Mouse (Mus musculus): ENCODE results near the gene Rogdi.

Rogdi gene

DNA sequence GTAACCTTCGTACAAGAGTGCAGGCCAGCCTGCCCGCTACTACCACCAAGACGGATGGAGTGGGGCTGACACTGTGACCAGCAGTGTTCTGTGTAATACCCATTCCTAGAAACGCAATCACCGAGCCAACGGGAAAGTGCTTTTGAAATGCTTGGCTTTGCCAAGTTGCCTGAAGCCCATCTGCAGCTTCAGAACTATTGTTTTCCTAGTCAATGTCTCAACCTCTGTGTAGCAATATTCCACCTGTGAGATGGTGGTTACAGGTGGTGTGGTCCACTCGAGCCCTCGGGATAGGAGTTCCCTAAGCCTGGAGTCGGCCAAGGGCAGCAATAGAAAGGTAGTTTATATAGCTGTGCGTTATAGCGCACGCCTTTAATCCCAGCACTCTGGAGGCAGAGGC lies 28.6 kb downstream of the Rogdi start:
- DNase-seq = no peak

DNA sequence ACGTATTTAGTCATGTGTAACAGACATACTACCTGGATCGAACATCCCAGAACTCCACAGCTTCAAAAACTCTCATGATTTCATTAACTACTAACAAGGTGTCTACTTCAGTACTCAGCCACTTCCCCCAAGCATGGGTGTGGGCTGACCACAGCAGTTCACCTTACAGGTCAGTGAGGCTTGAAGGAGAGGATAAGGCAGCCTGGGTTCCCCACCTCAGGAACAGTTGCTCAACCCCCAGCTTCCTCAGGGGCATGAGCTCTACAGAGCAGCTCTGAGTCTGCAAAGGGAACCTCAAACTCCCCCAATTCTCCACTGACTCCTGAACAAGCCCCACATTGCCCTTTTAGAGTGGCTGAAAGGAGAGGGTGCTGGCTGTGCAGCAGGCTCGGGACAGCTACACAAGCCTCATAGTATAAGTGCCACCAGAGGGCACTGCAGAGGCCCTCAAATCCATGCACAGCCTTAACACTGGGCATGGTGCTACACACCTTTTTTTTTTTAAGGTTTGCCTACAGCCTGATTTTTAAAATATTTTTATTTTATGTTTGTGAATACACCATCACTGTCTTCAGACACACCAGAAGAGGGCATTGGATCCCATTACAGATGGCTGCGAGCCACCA lies 33.5 kb downstream of the Rogdi start:
- peak; percentile 52 for DNase-seq

DNA sequence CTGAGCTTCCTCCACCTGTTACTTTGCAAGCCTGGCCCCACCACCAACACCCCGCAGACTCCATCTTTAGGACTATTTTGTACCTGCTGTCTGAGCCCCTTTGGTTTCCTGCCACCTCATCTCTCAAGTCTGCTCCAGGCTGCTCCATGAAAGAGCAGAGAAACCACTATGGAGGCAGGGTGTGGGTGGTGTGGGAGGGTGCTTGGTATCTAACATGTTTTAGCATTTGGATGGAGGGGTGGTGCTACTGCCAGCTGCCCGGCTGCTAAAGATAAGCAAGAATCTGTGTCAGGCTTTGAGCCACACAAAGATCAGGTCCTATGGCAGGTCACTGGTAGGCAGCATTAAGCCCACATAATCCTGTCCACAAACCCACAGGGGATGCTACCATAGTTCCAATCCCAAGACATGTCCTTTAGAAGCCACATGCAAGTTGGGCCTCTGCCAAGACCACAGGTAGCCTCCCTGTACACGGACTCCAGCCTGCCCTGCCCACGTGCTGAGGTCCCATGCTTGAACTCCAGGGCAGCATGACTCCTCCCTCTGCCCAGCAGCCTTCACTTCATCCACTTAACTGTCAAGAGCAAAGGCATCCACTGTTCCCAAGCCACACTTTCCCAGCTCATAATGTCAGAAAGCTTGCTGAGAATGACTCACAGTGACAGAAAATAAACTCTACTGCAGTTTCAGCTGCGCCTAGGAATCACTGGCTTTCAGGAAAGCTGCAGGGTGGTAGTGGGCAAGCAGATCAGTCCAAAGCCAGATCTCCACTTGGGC lies 34.9 kb downstream of the Rogdi start:
- peak; percentile 54 for DNase-seq

DNA sequence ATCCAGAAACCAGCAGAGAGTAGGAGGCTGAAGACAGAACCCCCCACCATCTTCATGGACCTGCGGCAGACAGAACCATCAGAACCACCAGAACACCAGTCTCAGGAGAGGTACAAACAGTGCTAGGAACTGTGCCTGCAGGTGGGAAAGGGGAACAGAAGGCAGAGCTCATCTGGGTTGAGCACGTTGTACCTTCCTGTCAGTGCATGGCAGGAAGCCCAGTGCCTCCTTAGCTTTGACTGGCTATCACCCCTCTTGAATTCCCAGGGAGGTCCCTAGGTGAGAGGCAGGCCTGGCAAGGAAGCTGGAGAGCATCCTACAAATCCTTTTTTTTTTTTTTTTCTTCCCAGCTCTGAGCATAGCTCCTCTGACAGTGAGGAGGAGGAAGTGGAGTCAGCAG lies 37.2 kb downstream of the Rogdi start:
- DNase-seq = no peak

DNA sequence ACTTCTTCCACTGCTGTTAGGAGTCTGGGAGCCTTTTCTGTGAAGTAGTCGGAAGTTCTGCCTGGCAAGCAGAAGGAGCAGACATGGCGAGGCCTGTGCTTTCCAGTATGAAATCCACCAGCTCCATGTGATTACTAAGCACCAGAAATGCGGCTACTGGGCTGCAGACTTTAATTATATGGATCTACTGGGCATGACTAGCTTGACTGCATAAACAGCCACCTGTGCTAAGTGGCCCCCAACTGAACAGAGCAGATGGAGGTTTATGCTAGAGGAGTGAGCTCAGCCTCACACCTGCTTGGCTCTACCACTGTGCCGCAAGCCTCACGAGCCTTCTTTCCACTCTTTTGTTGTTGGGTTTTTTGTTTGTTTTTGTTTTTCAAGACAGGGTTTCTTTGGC lies 38.8 kb downstream of the Rogdi start:
- DNase-seq = no peak

DNA sequence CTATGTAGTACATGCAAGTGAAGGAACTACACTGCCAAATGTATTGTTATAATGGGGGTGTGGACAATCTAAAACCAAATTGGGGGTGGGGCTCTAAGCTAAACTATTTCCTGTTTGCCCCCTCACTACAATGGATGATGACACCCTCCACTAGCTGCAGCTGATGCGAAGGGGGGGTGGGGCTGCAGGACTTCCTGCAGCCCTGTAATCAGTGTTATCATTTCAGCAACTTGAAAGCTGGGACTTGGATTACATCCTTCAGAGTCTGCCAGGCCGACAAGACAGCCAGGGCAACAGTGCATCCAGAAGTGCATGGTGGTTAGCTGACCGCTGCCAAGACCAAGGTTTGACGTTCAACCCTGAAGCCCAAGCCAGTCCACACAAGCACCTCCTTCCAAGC lies 41.7 kb downstream of the Rogdi start:
- DNase-seq = peak; percentile 81

DNA sequence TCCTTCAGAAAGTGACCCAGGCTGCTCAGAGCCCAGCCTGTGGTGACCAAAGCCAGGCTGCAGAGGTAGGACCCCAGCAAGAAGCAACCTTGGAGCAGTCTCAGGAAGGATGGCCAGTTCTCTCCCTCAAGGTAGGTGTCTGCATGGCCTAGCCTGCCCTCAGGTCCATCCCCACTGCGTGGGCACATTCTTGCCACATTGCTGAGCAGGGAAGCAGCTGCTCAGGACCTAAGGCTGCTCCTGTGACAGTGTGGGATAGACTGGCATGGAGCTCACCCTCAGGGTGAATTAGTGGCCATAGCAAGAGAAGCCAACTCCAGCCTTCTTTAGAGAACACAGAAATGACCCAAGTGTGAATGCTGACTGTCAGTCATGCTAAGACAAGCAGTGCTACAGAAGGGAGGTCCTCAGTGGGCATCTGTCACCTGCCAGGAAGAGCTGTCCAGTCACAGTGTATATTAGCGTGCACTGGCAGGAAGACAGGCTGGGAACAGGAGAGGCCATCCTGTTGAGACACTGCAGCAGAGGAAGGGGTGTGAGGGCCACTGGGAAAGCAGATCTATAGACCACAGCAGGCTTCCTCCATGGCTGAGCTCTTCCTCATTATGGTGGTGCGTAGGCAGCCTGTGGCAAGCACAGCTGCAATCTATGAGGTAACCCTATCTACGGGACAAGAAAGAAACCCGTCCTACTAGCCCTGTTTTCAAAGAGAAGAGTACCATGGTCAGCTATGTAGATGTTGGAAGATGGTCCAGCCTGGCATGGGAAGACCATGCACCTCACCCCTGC lies 44.1 kb downstream of the Rogdi start:
- peak; percentile 37 for DNase-seq

DNA sequence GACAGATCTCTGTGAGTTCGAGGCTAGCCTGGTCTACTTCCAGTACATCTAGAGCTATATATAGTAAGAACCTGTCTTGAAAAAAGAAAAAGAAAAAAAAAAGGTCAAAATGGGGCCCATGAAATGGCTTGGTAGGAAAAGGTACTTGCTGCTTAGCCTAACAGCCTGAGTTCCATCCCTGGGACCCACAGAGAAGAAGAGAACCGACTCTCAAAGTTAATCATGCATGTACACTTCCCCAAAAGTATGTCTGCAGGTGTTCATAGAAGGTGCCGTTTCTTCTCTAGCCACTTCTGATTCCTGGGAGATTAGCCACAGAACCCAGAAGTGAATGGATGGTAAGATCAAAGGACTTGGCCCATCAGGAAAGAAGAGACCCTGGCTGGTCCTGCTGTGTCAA lies 44.9 kb downstream of the Rogdi start:
- no peak for DNase-seq

DNA sequence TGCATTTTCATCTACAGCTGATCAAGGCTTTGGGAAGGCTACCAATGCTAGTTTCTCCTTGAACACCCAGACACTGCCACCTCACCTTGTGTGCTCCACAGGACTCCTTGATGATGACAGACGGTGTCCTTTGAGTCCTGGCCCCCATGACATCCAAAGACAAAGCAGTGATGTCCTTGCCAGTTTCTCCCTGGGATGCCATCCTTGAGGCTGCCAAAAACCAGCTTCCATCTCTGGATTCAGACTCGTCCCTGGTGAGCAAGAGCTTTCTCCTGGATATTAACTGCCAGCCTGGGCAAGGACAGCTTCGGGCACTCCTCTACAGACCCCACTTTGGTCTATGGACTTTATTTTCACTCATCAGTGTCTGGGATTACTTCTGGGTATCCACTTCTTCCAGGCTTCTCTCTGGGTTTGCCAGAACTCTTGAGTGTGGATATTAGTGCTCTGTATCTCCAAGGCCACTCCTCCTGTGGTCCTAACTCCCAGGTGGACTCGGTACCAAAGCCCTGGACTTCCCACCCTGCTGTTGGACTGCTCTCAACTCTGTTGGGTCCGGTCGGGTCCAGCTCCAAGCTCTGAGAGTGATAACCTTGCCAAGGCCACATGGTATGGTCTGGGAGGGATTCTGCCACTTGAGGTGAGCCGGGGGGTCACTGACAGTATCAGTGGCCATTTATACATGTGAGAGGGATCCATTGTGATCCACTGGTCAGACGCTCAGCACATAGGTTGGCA lies 47.8 kb downstream of the Rogdi start:
- DNase-seq = no peak

DNA sequence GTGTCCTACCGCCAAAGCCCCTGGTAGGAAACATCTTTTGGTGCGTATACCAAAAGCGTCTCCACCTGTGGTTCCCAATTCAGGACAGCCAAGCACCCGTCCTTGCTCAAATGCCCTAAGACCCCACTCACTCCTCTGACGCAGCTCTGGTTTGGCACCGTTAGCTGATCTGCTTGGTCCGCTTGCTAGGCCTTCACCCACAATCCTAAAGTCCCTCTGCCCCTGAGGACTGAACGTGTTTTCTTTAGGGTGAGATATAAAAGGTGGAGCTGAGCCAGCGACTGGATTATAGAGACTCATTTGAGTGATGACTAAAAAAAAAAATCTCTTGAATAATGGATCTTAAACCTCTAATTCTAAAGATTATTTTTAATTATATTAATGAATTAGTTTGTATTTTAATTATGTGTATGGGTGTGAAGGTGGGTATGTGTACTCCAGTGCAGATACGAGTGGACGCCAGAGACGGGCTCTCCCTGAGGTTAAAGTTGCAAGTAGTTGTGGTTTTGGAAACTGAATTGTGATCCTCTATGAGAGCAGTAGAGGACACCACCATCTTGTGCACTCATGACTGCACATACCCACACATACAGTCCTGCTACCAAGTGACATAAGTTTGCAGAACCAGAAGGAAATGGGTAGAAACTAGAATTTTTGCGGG lies 48.5 kb downstream of the Rogdi start:
- DNase-seq = no peak

DNA sequence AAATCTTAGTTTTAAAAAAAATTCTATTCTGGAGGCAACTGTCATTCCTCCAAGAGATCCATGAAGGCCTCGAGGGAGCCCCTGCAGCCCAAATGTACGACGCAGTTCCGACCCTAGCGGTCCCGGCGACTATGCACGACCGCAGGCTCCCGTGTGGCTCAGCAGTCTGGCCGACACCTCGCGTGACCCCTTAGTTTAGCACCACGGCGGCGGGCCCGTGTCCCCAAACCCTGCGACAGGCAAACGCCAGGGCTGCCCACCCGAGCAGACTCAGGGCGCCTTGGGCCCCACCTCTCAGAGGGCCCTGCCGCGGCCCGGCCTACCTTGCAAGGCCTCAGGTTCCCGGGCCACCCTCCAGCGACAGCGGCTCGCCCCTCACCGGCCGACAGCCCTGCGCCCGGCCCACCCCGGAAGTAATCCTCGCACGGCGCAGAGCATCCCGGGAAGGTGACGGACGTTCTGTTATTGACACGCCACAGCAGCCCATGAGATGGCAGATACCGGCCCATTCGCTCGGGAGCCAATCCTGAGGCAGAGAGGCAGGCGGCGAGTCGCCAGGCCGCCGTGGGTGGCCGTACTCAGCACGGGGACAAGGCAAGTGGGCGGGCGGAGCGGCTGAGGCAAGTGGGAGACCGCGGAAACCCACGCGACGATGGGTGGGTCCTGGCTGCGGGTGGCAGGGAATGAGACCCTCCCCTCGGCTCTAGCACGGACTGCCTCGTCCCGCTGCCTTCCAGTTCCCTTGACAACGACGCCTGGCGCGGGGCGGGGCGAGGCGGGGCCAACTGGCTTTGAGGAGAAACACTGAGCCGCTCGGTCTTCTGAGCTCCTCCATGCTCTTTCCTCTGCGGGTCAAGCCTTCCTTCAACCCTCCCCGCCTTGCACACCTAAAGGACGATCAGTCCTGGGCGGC lies 49.3 kb downstream of the Rogdi start, which contains the start of gene Anks3:
TSS of gene Anks3 (minus strand) at position 409 of the 913 bp plus-strand sequence.
- peak; percentile 99 for DNase-seq

DNA sequence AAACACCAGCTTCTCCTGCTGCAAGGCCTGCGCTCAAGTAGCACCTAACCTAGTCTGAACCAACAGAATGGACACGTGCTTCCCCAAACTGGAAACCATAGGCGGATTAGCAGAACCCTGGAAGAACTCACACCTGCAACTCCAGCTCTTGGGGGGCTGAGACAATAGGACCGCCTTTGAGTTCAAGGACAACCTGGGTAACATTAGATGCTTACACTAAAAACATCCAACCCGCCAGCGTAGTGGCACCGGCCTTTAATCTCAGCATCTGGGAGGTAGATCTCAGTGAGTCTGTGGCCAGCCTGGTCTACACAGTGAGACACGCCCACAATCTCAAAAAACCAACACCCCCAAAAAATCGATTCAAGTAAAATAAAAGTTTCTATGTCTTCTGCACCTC lies 50.0 kb downstream of the Rogdi start:
- DNase-seq = no peak

DNA sequence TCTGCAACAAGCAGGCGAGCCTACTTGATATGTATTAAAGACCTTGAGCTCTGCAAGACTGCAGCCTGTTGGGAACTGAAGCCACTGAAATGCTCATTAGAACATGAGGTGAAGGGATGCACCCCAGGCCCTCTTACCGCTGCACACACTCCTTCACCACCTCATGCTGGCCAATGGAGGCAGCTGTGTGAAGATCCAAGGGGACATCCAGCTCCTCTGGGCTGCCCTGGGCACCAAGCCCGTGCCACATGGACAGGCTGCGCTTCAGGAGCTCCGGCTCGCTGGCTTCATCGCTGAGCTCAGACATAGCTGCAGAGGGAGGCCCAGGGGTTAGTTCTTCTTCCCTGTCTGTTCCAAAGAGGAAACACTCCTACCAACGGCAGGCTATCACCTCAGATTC lies 53.1 kb downstream of the Rogdi start:
- DNase-seq = no peak

Data from lung, postnatal 10 days (tissue).